Comparison of ENCODE assay signal across 8 mouse cellular contexts in genomic region chr14:57398065-57398757, GRCm38 (mm10). TPM values are rescaled to one million over a fixed set of nuclear protein-coding genes. Genes with fewer than 3 reads are reported as not detected.
DNase-seq lines count a peak whose midpoint lies in the region; ATAC-seq lines count a peak whose summit lies in the region.

Gene Cryl1, minus strand, starts transcription at chr14:57398529.

- peak within 1 kb of the TSS; percentile 77 for H3K9ac ChIP-seq in kidney, embryonic 15.5 days

- H3K27ac ChIP-seq in heart, embryonic 10.5 days: peak within 1 kb of the TSS; percentile 84
- peak within 1 kb of the TSS; percentile 85 for H3K27ac ChIP-seq in kidney, embryonic 15.5 days

- H3K9me3 ChIP-seq in heart, embryonic 10.5 days: no peaks in the 10 kb centered on the region
- H3K9me3 ChIP-seq in kidney, embryonic 15.5 days (replicated peaks): no peaks in the 10 kb centered on the region

- peak within 1 kb of the TSS; percentile 95 for H3K4me2 ChIP-seq in kidney, embryonic 15.5 days

- peak; percentile 95 to 97 for DNase-seq in B cell, adult 2 months
- peak; percentile 98 for DNase-seq in brain, adult 2 months (ENCODE audit: low read depth, low spot score)
- DNase-seq in heart, embryonic 10.5 days (ENCODE audit: low spot score): peak; percentile 97
- peak; percentile 97 for DNase-seq in liver
- DNase-seq in spleen, postnatal 4 days (ENCODE audit: low spot score in 2 of 2): peak; percentile 97

- H3K4me3 ChIP-seq in heart, embryonic 10.5 days: peak within 1 kb of the TSS; percentile 74
- H3K4me3 ChIP-seq in kidney, embryonic 15.5 days (replicated peaks): peak within 1 kb of the TSS; percentile 68

- H3K4me1 ChIP-seq in heart, embryonic 10.5 days: peaks cover 6% of the 10 kb centered on the region; the same call in 1 of the 2 replicates
- H3K4me1 ChIP-seq in kidney, embryonic 15.5 days: peaks cover 11% of the 10 kb centered on the region

- peaks cover 20% of the 10 kb centered on the region; the same call in 1 of the 2 replicates for H3K27me3 ChIP-seq in heart, embryonic 10.5 days (ENCODE audit: insufficient read depth, poor library complexity, severe bottlenecking)
- H3K27me3 ChIP-seq in kidney, embryonic 15.5 days: 0 out of 2 replicates have a peak, but pooled peaks cover 11% of the 10 kb centered on the region

- no peaks in the 10 kb centered on the region for H3K36me3 ChIP-seq in heart, embryonic 10.5 days
- no peaks in the 10 kb centered on the region for H3K36me3 ChIP-seq in kidney, embryonic 15.5 days

- peak; percentile 99 for ATAC-seq in erythroblast, adult 5-6 weeks (replicated peaks; ENCODE audit: low FRiP score, poor library complexity, severe bottlenecking)
- ATAC-seq in kidney, embryonic 15.5 days (replicated peaks; ENCODE audit: low FRiP score): peak; percentile 99
- peak; percentile 99 for ATAC-seq in monocyte, adult 5-6 weeks (replicated peaks; ENCODE audit: insufficient number of reproducible peaks, low FRiP score, low TSS enrichment, poor library complexity, severe bottlenecking)

- 2% methylated on average over 43 of the region's 43 CpGs for WGBS in heart, embryonic 10.5 days
- 2% methylated on average over 43 of the region's 43 CpGs for WGBS in kidney, embryonic 15.5 days

RNA-seq across cellular contexts. Expression of gene Cryl1, which starts in this region (rescaled TPM):
- 2.9 and 4.0 TPM in 2 replicates for total RNA-seq in erythroblast, adult 5-6 weeks (2015; ENCODE audit: low replicate concordance)
- 3.3 and 7.3 TPM in 2 replicates for total RNA-seq in erythroblast, adult 5-6 weeks (2017; ENCODE audit: low replicate concordance)
- 8.9 and 9.7 TPM in 2 replicates for polyA plus RNA-seq in heart, embryonic 10.5 days (2016; fragmentation: Nextera tagmentation; extraction: Ambion mirVana)
- polyA plus RNA-seq in kidney, embryonic 15.5 days (2015; fragmentation: Nextera tagmentation; extraction: Ambion mirVana): 26.8 and 26.9 TPM in 2 replicates
- total RNA-seq in monocyte, adult 5-6 weeks (2017): 5.0 to 8.0 TPM (median 5.3 TPM) in 3 replicates

Comparison
In these comparisons a context has a peak if more than half of its experiments do, and no peak if none do; other contexts are left out.
1. Peak in every context shown above with its lines: DNase-seq, ATAC-seq, H3K4me3 ChIP-seq and H3K27ac ChIP-seq.